Mouse (Mus musculus) C2C12 (cell line): ENCODE data around the gene Rpl10a.

Experiments
- CEBPB ChIP-seq: IDR thresholded peaks from one replicate; pipeline ENCODE4 v1.6.1; 2011; ENCODE audit warnings: low read depth, mild to moderate bottlenecking, control low read depth, moderate library complexity
- CTCF ChIP-seq: IDR thresholded peaks from one replicate; pipeline ENCODE4 v1.5.1; 2011; ENCODE audit not compliant: control insufficient read depth, insufficient read depth, insufficient read length
- FOSL1 ChIP-seq: IDR thresholded peaks from one replicate; pipeline ENCODE4 v1.8.0; 2011; ENCODE audit warnings: mild to moderate bottlenecking, low read length; ENCODE audit not compliant: poor library complexity, insufficient read depth, severe bottlenecking
- MAX ChIP-seq: IDR thresholded peaks from one replicate; pipeline ENCODE4 v1.6.1; 2011; ENCODE audit warnings: mild to moderate bottlenecking, control low read depth
- MYOG ChIP-seq: IDR thresholded peaks from one replicate; pipeline ENCODE4 v1.6.1; 2011; ENCODE audit not compliant: control insufficient read depth, insufficient read length; ENCODE audit errors: extremely low read depth
- USF1 ChIP-seq: IDR thresholded peaks from one replicate; pipeline ENCODE4 v1.6.1; 2011; ENCODE audit warnings: low read depth, mild to moderate bottlenecking, control low read depth, moderate library complexity

GRCm38 (mm10) chr17:28348211-28348610 is 19.9 kb downstream of the Rpl10a start:
- TF ChIP-seq CTCF, result no peak
- no peak for TF ChIP-seq USF1
- no peak for TF ChIP-seq FOSL1
- TF ChIP-seq MAX, result no peak
- no peak for TF ChIP-seq CEBPB
- TF ChIP-seq MYOG, result no peak
